Mouse (Mus musculus): ENCODE results near the gene Adam23.

Adam23 gene

GRCm38 (mm10) chr1:63445656-63446046 is at the start of gene Adam23:
Gene Adam23 (plus strand): TSS chr1:63445891.
- DNase-seq (ENCODE audit: low spot score): peak; percentile 29

- no peak for DNase-seq (ENCODE audit: low spot score)
These were observed 44.6 kb upstream of the Adam23 start for GRCm38 (mm10) chr1:63401130-63401529.

GRCm38 (mm10) chr1:63403601-63404000 is 42.1 kb upstream of the Adam23 start:
- DNase-seq (ENCODE audit: low spot score): no peak

- DNase-seq (ENCODE audit: low spot score): no peak
These were observed 37.3 kb upstream of the Adam23 start for GRCm38 (mm10) chr1:63408344-63408743.

GRCm38 (mm10) chr1:63418491-63418890 is 27.2 kb upstream of the Adam23 start:
- peak; percentile 31 for DNase-seq (ENCODE audit: low spot score)

- no peak for DNase-seq (ENCODE audit: low spot score)
These were observed 15.0 kb upstream of the Adam23 start for GRCm38 (mm10) chr1:63430668-63431067.

GRCm38 (mm10) chr1:63431166-63431565 is 14.5 kb upstream of the Adam23 start:
- DNase-seq (ENCODE audit: low spot score): no peak

GRCm38 (mm10) chr1:63431842-63432241 is 13.8 kb upstream of the Adam23 start:
- no peak for DNase-seq (ENCODE audit: low spot score)

GRCm38 (mm10) chr1:63434052-63434451 is 11.6 kb upstream of the Adam23 start:
- no peak for DNase-seq (ENCODE audit: low spot score)

- DNase-seq (ENCODE audit: low spot score): no peak
These were observed 8.2 kb upstream of the Adam23 start for GRCm38 (mm10) chr1:63437529-63437928.

GRCm38 (mm10) chr1:63442186-63442585 is 3.5 kb upstream of the Adam23 start:
- no peak for DNase-seq (ENCODE audit: low spot score)

GRCm38 (mm10) chr1:63442616-63443015 is 3.1 kb upstream of the Adam23 start:
- no peak for DNase-seq (ENCODE audit: low spot score)

GRCm38 (mm10) chr1:63445149-63445609 is 512 bp upstream of the Adam23 start:
- no peak for DNase-seq (ENCODE audit: low spot score)

- DNase-seq (ENCODE audit: low spot score): peak; percentile 14
These were observed 485 bp downstream of the Adam23 start for GRCm38 (mm10) chr1:63446047-63446704.

- peak; percentile 10 for DNase-seq (ENCODE audit: low spot score)
These were observed 1.0 kb downstream of the Adam23 start for GRCm38 (mm10) chr1:63446721-63447120.

GRCm38 (mm10) chr1:63450091-63450490 is 4.4 kb downstream of the Adam23 start:
- DNase-seq (ENCODE audit: low spot score): no peak

- peak; percentile 7 for DNase-seq (ENCODE audit: low spot score)
These were observed 7.7 kb downstream of the Adam23 start for GRCm38 (mm10) chr1:63453332-63453887.

- DNase-seq (ENCODE audit: low spot score): no peak
These were observed 12.3 kb downstream of the Adam23 start for GRCm38 (mm10) chr1:63457801-63458519.

- DNase-seq (ENCODE audit: low spot score): no peak
These were observed 13.5 kb downstream of the Adam23 start for GRCm38 (mm10) chr1:63459151-63459550.

- DNase-seq (ENCODE audit: low spot score): no peak
These were observed 14.2 kb downstream of the Adam23 start for GRCm38 (mm10) chr1:63459926-63460325.

GRCm38 (mm10) chr1:63464441-63464840 is 18.8 kb downstream of the Adam23 start:
- no peak for DNase-seq (ENCODE audit: low spot score)

- DNase-seq (ENCODE audit: low spot score): no peak
These were observed 27.6 kb downstream of the Adam23 start for GRCm38 (mm10) chr1:63473272-63473671.

- DNase-seq (ENCODE audit: low spot score): no peak
These were observed 28.0 kb downstream of the Adam23 start for GRCm38 (mm10) chr1:63473696-63474095.

All from MN1 (cell line).